Mouse (Mus musculus) T-helper 2 cell (primary cell): ENCODE measurements around the gene Pax8.

Experiments used
- in situ Hi-C: fragments of 300-600 bp; cut with MboI, MseI; formaldehyde crosslinking; loops from one replicate; pipeline ENCODE4 v1.15.1; 2025; ENCODE audit warnings: high pct_unique_total_duplicates

The Pax8 gene

DNA sequence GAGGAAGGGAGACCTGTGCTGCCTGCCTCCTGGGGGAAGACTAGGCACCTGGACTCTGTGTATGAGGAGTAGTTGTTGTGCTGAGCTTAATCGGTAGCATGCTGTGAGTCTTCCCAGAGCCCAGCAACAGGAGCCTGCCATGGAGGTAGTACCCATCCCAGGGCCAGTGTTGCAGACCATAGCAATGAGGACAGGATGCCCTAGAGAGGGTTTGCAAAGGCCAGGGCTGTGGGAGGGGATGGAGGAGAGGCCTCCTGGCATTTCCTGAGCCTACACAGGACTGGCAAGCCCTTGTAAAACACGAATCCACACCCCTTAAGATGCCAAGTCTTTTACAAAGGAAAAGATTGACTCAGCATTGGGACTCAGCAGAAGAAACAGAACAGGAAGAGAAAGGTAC is 58.3 kb downstream of the Pax8 start:
- in situ Hi-C loops, result loop anchor here (25.0 kb wide), 1 partner anchor 855 kb away; the partner anchor contains the start of gene Spopl

DNA sequence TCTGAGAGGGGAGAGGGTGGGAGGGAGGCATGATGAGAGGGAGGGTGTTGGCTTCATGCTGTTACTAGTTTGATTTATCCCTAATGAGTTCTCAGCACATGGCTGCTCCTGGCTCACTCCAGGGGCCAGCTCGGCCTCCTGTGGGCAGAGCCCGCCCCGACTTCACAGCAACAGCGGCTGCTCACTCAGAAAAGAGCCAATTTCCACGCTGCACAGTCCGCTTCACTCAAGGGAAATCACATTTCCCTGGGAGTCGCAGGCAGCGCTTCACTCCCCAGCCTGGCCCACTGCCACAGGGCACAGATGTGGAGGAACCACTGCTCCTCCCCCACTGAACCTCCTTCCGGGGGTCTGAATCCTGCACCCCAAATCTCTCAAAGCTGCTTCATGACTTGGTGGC is 58.7 kb downstream of the Pax8 start:
- in situ Hi-C loops, result loop anchor here (25.0 kb wide), 1 partner anchor 854 kb away; the partner anchor contains the start of gene Spopl

DNA sequence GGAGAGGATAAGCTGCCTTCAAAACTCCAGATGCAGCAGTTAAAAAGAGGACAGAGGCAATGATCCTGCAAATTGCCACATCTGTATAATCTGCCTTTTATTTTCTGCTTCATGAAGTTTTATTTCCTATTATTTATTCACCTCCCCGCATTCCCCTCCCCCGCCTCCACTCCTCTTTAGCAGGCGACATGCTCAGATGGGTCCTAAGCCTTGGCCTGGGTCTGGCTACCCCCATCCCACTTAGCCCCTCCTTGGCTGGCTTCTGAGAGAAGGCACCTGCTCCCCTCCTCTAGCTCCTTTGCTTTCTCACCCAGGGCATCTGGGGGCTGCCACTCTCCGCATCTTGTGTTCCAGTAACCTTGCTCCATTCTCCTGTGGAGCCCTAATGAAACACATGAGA is 61.7 kb downstream of the Pax8 start:
- in situ Hi-C loops, result loop anchor here (25.0 kb wide), 1 partner anchor 851 kb away; the partner anchor contains the start of gene Spopl

DNA sequence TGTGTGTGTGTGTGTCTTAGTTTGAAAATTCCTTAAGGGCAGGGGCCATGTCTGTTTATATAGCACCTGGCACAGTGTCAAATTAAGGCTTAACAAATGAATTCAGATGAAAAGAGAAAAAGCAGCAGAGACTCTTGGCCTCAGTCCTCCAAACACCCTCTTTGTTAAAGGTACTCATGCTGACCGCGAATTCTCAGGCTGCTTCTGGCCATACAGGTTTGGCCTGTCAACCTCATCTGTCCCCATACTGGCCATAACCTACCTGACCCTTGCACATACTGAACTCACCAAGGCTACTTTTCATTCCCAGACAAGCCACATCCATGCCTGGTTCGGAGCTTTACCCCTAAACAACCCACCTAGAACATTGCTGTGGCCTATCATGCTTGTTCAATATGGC is 62.2 kb downstream of the Pax8 start:
- in situ Hi-C loops, result loop anchor here (25.0 kb wide), 1 partner anchor 851 kb away; the partner anchor contains the start of gene Spopl

DNA sequence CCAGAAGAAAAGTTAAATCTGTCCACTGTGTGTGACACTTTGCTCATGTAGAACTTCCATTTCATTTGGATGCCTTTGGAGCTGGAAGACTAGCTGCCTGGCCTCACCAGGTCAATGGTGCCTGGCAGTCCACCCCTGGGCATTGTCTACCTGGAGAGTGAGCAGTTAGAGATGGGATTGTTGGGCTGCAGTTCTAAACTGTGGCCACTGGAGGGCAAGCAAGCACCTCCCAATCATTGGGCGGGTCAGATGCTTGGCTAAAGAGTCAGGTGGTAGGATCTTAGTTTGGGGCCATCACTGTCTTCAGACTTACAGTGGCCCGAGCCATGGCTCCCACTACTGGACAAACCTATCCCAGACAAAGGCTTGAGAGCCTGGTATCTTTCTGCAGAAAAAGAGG is 66.2 kb downstream of the Pax8 start:
- in situ Hi-C loops, result loop anchor here (25.0 kb wide), 1 partner anchor 847 kb away; the partner anchor contains the start of gene Spopl

DNA sequence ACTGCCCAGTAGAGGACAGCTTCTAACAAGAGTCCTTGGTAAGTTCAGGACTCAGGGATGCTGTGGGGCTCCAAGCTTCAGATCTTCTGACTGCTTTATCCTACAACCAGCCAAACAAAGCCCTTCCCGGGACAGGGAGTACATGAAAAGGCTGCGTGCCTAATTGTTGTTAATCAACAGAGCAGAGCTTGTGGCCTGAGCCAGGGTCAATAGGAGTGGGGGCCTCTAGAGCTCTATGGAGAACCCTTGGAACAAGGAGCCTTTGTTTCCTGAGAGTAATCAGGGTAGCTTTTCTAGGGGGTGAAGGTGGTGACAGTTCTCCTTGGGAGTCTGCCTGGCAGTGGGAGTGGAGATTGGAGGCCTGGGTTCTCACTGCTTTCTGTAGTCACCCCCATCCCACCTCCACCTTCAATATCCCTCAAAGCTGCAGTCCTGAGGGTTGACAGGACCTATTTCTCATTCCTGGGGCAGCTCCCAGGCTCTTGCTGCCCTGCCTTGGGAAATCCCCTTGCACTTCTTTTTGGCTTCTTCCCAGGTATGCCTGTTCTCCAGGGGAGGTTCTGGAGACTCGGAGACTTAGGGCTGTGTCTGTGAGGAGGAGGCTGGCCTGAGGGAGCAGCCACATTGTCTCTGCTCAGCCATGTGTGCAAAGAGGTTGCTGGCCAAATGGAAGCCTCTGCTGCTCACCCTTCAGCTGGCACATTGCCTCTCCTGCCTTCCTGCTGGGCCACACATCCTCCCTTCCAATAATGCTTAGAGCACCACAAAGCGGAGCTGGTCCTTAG is 67.5 kb downstream of the Pax8 start:
- in situ Hi-C loops, result loop anchor here (25.0 kb wide), 1 partner anchor 846 kb away; the partner anchor contains the start of gene Spopl

DNA sequence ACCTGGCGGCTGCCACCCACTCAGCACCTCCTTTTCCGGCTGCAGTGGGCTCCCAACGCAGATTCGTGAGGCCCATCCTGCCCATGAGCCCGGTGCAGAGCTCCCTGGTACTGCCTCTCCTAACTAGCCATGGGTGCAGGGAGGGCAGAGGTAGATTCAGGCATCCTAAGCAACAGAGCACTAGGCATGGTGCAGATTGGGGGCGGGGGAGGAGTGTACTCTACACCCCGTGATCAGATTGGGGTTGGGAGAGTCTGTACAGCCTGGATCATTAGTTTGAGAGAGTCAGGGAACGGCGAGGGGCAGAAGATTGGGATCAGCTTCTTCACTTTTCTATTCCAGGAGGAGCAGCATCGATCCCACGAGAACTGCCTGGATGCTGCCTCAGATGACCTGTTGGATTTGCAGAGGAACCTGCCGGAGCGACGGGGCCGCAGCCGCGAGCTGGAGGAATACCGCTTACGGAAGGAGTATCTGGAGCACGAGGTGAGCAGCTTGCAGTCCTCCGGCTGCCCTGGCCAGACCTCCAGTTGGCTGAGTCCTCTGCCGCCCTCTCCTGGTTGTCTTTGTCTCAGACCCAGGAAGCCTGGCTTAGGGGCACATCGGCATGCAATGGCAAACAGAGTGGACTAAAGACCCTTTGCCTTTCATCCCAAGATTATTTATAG is 69.9 kb downstream of the Pax8 start:
- in situ Hi-C loops, result loop anchor here (25.0 kb wide), 1 partner anchor 843 kb away; the partner anchor contains the start of gene Spopl

DNA sequence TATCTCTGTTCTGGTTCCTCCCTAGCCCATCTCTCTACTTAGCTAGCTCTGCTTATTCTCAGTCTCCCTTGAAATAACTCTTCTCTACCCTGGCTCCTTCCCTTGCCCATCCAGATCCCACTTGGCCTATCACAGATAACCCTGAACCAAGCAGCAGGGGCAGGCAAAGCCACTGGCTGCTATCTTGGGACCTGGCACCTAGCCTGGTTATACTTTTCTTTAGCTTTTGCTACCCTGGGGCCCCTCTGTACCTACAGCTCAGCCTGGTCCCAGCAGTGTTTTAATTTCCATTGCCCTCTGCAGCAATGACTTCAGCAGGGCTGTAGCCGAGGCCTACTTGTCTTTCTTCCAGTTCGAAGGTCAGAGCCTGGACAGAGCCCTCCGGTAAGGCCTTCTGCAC is 74.7 kb downstream of the Pax8 start:
- in situ Hi-C loops, result loop anchor here (5.0 to 25.0 kb wide), 2 partner anchors 43 to 838 kb away; partner anchors contain the start of gene Spopl

DNA sequence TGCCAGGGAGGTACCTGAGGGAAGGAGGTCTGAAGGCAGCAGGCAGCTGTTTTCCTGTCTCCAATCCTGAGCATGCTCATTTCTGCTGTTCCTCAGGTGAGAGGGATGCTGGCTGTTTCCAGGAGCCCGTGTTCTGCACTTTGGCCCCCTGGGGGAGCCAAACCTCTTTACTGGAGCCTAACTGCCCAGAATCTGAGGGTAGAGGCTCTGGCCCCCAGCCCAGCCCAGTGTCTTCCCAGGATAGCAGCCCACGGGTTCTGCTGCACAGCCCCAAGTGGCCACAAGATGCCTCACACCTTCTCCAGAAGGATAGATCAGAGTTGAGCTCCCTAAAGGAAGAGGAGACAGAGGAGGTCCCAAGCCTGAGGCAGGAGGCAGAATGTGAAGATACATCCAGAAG is 78.3 kb downstream of the Pax8 start:
- in situ Hi-C loops, result loop anchor here (25.0 kb wide), 2 partner anchors 865 to 1235 kb away; partner anchors contain the start of genes Anapc2, Mastl, Ssna1 and Tmem203

DNA sequence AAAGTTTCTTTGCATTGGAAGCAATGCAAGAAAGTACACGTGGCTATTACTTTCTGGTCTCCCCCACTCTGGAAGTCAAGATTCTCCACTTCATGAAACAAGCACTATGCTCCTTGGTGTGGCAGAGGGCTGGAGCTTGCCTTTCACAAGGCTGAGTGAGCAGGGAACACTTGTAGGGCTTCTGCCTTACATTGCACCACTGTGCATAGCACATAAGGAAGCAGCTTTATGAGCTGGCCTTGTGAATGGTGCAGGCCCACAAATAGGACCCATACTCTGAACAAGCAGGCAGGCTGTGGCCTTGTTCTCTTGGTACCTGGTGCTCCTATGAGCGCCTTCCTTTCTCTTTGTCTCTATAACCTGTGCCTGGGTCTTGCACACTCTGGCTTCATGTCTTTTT is 82.1 kb downstream of the Pax8 start:
- in situ Hi-C loops, result loop anchor here (25.0 kb wide), 2 partner anchors 869 to 1231 kb away; partner anchors contain the start of genes Anapc2, Mastl, Ssna1 and Tmem203

DNA sequence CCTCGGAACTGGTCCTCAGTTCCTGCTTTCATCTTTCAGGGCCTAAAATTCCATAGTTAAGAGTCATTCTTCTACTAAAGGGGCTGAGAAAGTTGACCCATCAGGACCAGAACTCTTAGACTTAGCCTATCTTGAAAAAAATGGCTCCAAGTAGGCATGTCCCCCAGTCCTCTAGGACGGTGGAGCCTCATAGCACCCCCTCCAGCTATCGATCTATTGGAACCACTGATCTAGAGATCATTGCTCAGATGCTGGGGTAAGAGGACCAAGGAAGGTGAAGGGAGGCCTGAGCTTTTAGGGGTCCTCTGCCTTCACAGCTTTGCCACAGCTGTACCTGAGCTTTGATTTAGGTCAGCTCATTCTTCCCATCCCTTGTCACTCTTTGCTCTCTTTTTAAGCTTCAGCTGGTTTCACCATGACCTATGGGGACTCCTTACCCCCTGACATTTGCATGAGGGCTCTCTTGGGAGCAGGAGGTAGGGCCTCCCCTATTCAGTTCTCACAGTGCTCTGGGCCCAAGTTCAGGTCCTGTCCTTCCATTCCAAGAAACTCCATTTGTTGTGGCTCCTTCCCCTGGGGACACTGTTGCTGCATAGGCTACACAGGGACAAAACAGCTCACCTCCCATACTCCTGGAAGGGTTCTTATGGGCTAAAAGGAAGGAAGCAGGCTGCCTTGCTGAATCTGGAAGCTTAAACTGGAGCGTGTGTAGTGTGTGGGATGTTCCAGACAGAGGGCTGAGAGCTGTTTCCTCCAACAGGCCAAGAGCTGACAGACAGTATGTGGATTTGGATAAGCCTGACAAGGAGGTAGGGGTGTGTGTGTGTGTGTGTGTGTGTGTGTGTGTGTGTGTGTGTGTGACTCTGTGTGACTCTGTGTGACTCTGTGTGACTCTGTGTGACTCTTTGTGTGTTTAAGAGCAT is 87.8 kb downstream of the Pax8 start:
- in situ Hi-C loops, result loop anchor here (25.0 kb wide), 2 partner anchors 875 to 1225 kb away; partner anchors contain the start of genes Anapc2, Mastl, Ssna1 and Tmem203

DNA sequence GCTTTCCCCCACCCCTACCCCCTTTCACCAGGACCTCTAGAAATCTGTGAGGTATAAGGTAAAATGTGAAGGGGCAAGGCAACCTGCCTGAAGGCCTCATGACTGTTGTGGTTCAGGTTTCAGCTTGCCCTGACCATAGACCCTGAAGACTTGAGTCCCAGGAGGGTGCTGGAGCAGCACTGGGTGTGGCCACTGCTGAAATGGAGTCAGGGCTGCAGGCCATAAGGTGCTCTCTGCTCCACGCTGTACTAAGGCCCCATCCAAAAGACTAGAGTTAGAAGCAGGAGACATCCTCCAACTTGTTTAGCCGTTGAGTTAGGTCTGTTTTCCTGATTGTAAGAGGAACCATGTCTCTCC is 88.5 kb downstream of the Pax8 start:
- in situ Hi-C loops, result loop anchor here (25.0 kb wide), 2 partner anchors 875 to 1225 kb away; partner anchors contain the start of genes Anapc2, Mastl, Ssna1 and Tmem203

DNA sequence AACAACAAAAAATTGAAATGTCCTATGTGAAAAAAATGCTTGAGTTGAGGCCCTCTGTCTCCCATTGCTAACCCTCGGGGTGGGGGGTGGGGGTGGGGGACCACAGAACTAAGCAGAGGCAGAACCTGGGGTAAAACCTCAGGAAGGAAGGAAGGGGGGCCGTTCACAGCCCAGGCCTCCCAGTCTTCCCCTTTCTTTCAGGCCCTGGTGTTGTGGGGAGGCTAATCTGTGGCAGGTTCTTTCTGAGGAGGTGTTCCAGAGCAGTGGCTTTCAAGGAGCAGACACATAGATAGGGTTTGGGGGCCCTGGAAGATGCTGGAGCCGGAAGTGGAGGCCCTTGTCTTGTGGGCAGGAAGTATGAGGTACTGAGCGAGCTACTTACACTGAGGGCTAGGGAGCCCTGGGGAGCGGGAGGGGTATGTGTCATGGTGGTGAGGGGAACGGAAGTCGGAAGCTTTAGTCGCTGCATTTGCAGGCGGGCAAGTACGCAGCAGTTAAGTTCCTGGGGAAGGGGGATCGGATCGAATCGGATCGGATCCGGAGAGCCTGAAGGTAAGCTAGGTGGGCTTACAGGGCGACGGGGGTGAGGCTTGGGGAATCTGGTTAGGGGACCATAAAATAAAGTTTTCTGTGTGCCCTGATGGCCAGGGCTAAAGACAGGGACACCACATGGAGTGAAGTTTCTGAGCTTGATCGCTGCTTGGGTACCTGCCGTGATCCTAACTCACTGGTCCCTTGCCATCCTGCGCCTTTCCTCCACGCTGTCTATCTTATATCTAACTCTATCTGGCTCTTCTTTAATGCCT is 89.0 kb downstream of the Pax8 start:
- in situ Hi-C loops, result loop anchor here (25.0 kb wide), 2 partner anchors 876 to 1224 kb away; partner anchors contain the start of genes Anapc2, Mastl, Ssna1 and Tmem203

DNA sequence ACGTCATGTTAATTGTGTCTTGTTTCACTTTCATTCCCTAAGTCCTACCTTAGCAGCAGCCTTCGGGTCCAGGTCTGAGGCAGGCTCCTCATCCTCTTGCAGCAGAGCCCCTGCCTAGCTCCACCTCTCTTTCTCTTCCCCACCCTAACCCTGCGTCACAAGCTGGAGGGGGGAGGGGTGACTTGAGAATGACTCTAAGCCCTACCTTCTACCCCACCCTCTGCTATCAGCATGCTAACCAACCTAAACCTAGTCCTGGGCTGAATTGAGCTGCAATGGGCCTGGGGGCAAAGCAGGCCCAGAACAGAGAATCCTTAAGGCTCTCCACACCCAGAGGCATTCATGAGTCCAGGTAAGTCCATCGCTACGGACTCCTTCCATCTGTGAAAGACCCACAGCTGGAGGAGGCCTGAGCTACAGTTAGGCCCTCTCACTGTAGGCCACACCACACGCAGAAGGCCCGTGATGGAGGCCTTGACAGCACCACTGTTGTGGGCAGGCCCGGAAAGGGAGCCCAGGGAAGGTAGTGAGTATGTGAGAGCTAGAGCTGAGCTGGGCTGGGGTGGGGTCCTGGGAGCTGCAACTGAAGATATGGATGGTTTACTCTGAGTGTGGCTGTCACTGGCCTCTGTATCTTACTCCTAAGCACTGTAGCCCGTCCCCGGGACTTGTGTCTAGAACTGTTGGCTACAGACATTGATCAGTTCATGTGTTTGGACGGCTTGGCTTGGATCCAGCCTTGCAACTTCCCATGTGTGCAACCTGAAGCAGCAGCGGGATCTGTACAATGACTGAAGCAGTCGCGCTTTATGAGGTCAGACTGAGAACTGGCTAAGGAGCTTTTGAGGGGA is 90.1 kb downstream of the Pax8 start:
- in situ Hi-C loops, result loop anchor here (25.0 kb wide), 2 partner anchors 877 to 1223 kb away; partner anchors contain the start of genes Anapc2, Mastl, Ssna1 and Tmem203

DNA sequence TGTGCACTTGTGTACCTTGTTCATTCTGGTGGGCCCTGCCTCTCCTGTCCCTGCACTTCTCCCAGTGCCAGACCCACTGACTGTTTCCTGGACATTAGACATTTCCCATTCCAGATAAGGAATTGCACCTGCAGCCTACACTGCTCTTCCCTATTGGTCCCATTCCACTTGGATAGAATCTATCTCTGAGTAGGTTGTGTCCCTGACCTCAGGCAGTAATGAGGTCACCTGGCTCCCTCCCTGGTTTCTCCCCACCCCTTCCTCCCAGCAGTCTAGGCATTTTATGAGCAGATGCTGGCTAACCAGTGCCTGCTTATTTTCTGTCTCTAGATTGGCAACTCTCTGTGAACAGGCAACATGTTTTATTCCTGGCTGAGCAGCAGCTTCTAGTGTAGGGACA is 91.0 kb downstream of the Pax8 start:
- in situ Hi-C loops, result loop anchor here (25.0 kb wide), 2 partner anchors 878 to 1222 kb away; partner anchors contain the start of genes Anapc2, Mastl, Ssna1 and Tmem203

DNA sequence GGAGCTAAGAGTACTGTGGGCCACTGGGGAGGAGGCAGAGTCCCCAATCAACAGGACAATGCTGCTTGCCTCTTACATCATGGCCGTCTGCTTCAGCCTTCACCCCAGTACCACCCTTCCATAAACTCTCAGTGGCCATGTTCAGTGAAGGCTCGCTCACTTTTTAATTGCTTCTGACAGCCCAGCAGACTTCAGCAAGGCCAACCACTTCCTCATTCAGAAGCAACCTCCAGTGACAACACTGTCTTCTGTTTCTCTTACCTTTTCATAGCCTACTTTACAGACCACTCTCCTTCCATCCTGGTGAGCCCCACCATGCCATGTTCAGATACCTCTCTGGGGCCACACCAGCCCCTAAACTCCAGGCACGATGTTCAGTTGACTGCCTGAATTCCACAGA is 91.8 kb downstream of the Pax8 start:
- in situ Hi-C loops, result loop anchor here (25.0 kb wide), 2 partner anchors 879 to 1221 kb away; partner anchors contain the start of genes Anapc2, Mastl, Ssna1 and Tmem203

DNA sequence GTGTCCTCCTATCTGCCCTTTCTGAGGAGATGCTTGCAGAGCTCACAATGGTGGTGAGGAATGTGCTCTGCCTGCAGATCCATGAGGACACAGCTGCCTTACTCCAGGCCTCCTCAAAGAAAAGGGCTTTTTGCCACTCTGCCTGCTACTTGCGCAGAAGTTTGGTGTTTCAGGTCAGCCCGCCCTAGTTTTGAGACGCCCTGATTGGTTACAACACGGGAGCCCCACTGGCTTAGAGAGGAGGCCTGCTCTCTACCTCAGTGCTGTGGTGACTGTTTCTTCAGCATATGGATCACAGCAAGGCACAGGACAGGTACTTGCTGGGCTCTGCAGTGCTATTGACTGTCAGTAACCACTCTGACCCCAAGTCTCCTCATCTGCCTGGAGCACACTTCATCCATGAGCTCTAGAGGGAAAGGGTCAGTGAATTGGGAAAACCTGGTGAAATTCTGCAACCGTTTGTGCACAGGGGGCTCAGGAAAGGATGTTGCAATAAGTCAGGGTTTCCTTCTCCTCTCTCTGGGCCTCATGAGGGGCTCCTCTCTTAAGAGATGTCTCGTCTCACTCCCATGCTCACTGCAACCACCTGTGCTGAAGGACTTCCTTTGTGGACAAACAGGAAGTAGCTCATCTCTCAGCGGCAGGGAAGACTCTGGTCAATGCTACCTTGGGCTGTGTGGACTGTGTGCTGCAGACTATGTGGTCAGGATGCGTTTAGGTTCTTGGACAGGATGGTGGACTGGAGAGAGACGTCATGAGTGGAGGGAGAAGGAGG is 92.8 kb downstream of the Pax8 start:
- in situ Hi-C loops, result loop anchor here (25.0 kb wide), 2 partner anchors 880 to 1220 kb away; partner anchors contain the start of genes Anapc2, Mastl, Ssna1 and Tmem203
